Mouse (Mus musculus): Measurements from ENCODE around the gene Tube1. TPM values are rescaled to one million over a fixed set of nuclear protein-coding genes. Genes with fewer than 3 reads are reported as not detected.
"Not testable (repeated sequence)": the region's sequence is repeated elsewhere in the genome, so short reads cannot be mapped to it uniquely, and the experiment has no call there.

The Tube1 gene
- total RNA-seq, 2 experiments from 2014 or later, result 1.6 to 2.0 TPM

- DNase-seq, result no peak
Observed at GRCm38 (mm10) chr10:39169642-39170041, 35.9 kb downstream of the Tube1 start.

- peak; percentile 78 for DNase-seq
Observed at GRCm38 (mm10) chr10:39170181-39170580, 36.4 kb downstream of the Tube1 start.

GRCm38 (mm10) chr10:39170706-39171105 lies 36.9 kb downstream of the Tube1 start:
- DNase-seq, result no peak

GRCm38 (mm10) chr10:39171134-39171533 lies 37.4 kb downstream of the Tube1 start:
- peak; percentile 88 for DNase-seq

GRCm38 (mm10) chr10:39171603-39172539 lies 38.1 kb downstream of the Tube1 start:
- peak; percentile 80 for DNase-seq

GRCm38 (mm10) chr10:39172540-39172931 lies 38.8 kb downstream of the Tube1 start:
- no peak for DNase-seq

GRCm38 (mm10) chr10:39173077-39173476 lies 39.3 kb downstream of the Tube1 start:
- DNase-seq, result peak; percentile 56

GRCm38 (mm10) chr10:39176981-39177380 lies 43.2 kb downstream of the Tube1 start:
- no peak for DNase-seq

- DNase-seq, result no peak
Observed at GRCm38 (mm10) chr10:39184864-39185544, 51.2 kb downstream of the Tube1 start.

- no peak for DNase-seq
Observed at GRCm38 (mm10) chr10:39185545-39185906, 51.8 kb downstream of the Tube1 start.

GRCm38 (mm10) chr10:39192673-39193072 lies 58.9 kb downstream of the Tube1 start:
- DNase-seq, result no peak

GRCm38 (mm10) chr10:39198216-39198615 lies 64.4 kb downstream of the Tube1 start:
- not testable (repeated sequence) for DNase-seq

Other genes with a start within 250 kb of the Tube1 start
- 100 to 1,000 TPM in 1 of 2 experiments, 10 to 100 TPM in 1; 99.0 to 129 TPM for gene Lama4, start 168.5 kb upstream of the Tube1 start, total RNA-seq (2021)
- gene Fam229b, start 62 bp upstream of the Tube1 start, total RNA-seq (2021), result 1 to 10 TPM; 4.6 to 4.8 TPM
- under 1 TPM; 0.16 to 0.47 TPM for gene Ccn6, start 29.8 kb downstream of the Tube1 start, total RNA-seq (2021)
- gene Fyn, start 234.9 kb downstream of the Tube1 start, total RNA-seq (2021), result 10 to 100 TPM; 25.6 to 34.4 TPM

Measured in gastrocnemius, postnatal 10 days (tissue).